Mouse (Mus musculus): Measurements from ENCODE around the gene Ppa2.

- TF ChIP-seq CTCF (IDR thresholded peaks at IDR 0.05; ENCODE audit: low read depth, low read length) (no peak), GATA1 (IDR thresholded peaks at IDR 0.05; ENCODE audit: borderline replicate concordance, low read length) (no peak)
Observed at GRCm38 (mm10) chr3:133325135-133325534, 15.2 kb downstream of the Ppa2 start.

All from G1E (cell line).